Mouse (Mus musculus) heart, adult 10 weeks (tissue): ENCODE data around the gene Mgst3. TPM values are rescaled to one million over a fixed set of nuclear protein-coding genes. Genes with fewer than 3 reads are reported as not detected.

Source experiments
- polyA plus RNA-seq: library from polyadenylated mRNA; stranded (reverse); fragments of 350-450 nt; fragmentation: Illumina TruSeq; extraction: RNeasy Lipid Tissue Mini Kit (QIAGEN cat#74804); gene quantifications from one replicate; pipeline ENCODE4 v1.2.3, GENCODE M21; 2014; ENCODE audit warnings: low read depth, low replicate concordance

Gene Mgst3
- 379 TPM for polyA plus RNA-seq

GRCm38 (mm10) chr1:167393683-167394492, at the start of gene Mgst3:
Gene Mgst3 (minus strand): TSS chr1:167393841.

GRCm38 (mm10) chr1:167349815-167350596, 43.6 kb downstream of the Mgst3 start, which contains the start of gene Aldh9a1:
Gene Aldh9a1 (plus strand): TSS chr1:167349991.

Other genes starting within 250 kb of the Mgst3 start
- gene Uck2, start 108.5 kb downstream of the Mgst3 start, polyA plus RNA-seq = 28.0 TPM
- gene Tmco1, start 85.5 kb downstream of the Mgst3 start, polyA plus RNA-seq = 132 TPM
- gene Aldh9a1, start 43.9 kb downstream of the Mgst3 start, polyA plus RNA-seq = 36.5 TPM
- gene Lrrc52, start 72.9 kb upstream of the Mgst3 start, polyA plus RNA-seq = 2.2 TPM
- gene Rxrg, start 204.5 kb upstream of the Mgst3 start, polyA plus RNA-seq = 75.4 TPM